Mouse (Mus musculus) E14TG2a.4 (cell line): ENCODE measurements around the gene Cdc42ep5.

Experiments used
- H3K27me3 ChIP-seq: 2 replicates; pipeline ENCODE4 v1.6.1; 2014; ENCODE audit warnings: low read length, control low read depth; ENCODE audit not compliant: insufficient read depth
- H3K36me3 ChIP-seq: 2 replicates; pipeline ENCODE4 v1.6.1; 2014; ENCODE audit warnings: low read length, control low read depth; ENCODE audit not compliant: insufficient read depth
- H3K4me1 ChIP-seq: replicated peaks from 2 replicates; pipeline ENCODE4 v1.6.1; 2014; ENCODE audit warnings: low read depth, low read length, control low read depth
- H3K4me3 ChIP-seq: replicated peaks from 2 replicates; pipeline ENCODE4 v1.5.1; 2014; ENCODE audit warnings: mild to moderate bottlenecking, low read length
- H3K9me3 ChIP-seq: 2 replicates; pipeline ENCODE4 v1.6.1; 2014; ENCODE audit warnings: low read length, control low read depth
- CTCF ChIP-seq: conservative IDR thresholded peaks from 2 replicates; pipeline ENCODE4 v1.5.1; 2014; ENCODE audit warnings: low read length
- NANOG ChIP-seq: IDR thresholded peaks from 2 replicates; pipeline ENCODE4 v1.6.1; 2014; ENCODE audit warnings: borderline replicate concordance, low read length, mixed read lengths
- POU5F1 ChIP-seq: IDR thresholded peaks from 2 replicates; pipeline ENCODE4 v1.6.1; 2014; ENCODE audit warnings: low read length, borderline replicate concordance

The Cdc42ep5 gene

GRCm38 (mm10) chr7:4111766-4112165, 52.9 kb downstream of the Cdc42ep5 start:
- Histone ChIP-seq H3K9me3 (no peaks in the 10 kb centered on the region), H3K36me3 (no peaks in the 10 kb centered on the region), H3K4me1 (no peaks in the 10 kb centered on the region), H3K27me3 (peaks cover 4% of the 10 kb centered on the region; the same call in 1 of the 2 replicates), H3K4me3 (no peak overlapping the region)
- TF ChIP-seq CTCF, result no peak
- TF ChIP-seq NANOG, result no peak
- no peak for TF ChIP-seq POU5F1

GRCm38 (mm10) chr7:4103411-4103810, 61.2 kb downstream of the Cdc42ep5 start:
- Histone ChIP-seq H3K36me3 (no peaks in the 10 kb centered on the region), H3K4me1 (peaks cover 22% of the 10 kb centered on the region), H3K4me3 (no peak overlapping the region), H3K9me3 (no peaks in the 10 kb centered on the region), H3K27me3 (peaks cover 3% of the 10 kb centered on the region; the same call in 1 of the 2 replicates)
- TF ChIP-seq CTCF (peak; percentile 72), POU5F1 (no peak), NANOG (no peak)
